Mouse (Mus musculus) midbrain, postnatal 0 days (tissue): ENCODE measurements around the gene Ldlrad3. TPM values are rescaled to one million over a fixed set of nuclear protein-coding genes. Genes with fewer than 3 reads are reported as not detected.
A peak's percentile ranks its signal among the peaks of the same experiment; 100 is the strongest.

ENCODE experiments used
- ATAC-seq: fragments of 200-750 bp; cut with Nextera tagmentation; 2 replicates; pipeline ENCODE4 v1.8.0; 2017; ENCODE audit warnings: moderate number of reproducible peaks, mild to moderate bottlenecking, moderate TSS enrichment, moderate library complexity; ENCODE audit not compliant: low FRiP score
- DNase-seq: peaks from one replicate; pipeline ENCODE4 v3.0.0-alpha.2; 2015; ENCODE audit warnings: low spot score
- H3K27ac ChIP-seq: fragments of 300-500 bp; sonication (generic); 2 replicates; pipeline ENCODE4 v1.5.1; 2014; ENCODE audit warnings: low read depth, mild to moderate bottlenecking, low read length, mixed read lengths
- H3K27me3 ChIP-seq: fragments of 300-500 bp; sonication (generic); 2 replicates; pipeline ENCODE4 v1.6.1; 2014; ENCODE audit warnings: low read length, control low read depth, mixed read lengths; ENCODE audit not compliant: insufficient read depth
- H3K36me3 ChIP-seq: fragments of 300-500 bp; sonication (generic); 2 replicates; pipeline ENCODE4 v1.6.1; 2014; ENCODE audit warnings: low read length, control low read depth, mixed read lengths; ENCODE audit not compliant: insufficient read depth
- H3K4me1 ChIP-seq: fragments of 300-500 bp; sonication (generic); 2 replicates; pipeline ENCODE4 v1.6.1; 2014; ENCODE audit warnings: mild to moderate bottlenecking, control low read depth, antibody characterized with exemption, low read length, mixed read lengths; ENCODE audit not compliant: insufficient read depth
- H3K4me2 ChIP-seq: fragments of 300-500 bp; sonication (generic); 2 replicates; pipeline ENCODE4 v1.6.1; 2014; ENCODE audit warnings: low read depth, mild to moderate bottlenecking, low read length, mixed read lengths; ENCODE audit not compliant: poor library complexity, severe bottlenecking
- H3K4me3 ChIP-seq: fragments of 300-500 bp; sonication (generic); 2 replicates; pipeline ENCODE4 v1.5.1; 2014; ENCODE audit warnings: low read depth, mild to moderate bottlenecking, low read length, moderate library complexity
- H3K9ac ChIP-seq: fragments of 300-500 bp; sonication (generic); replicated peaks from 2 replicates; pipeline ENCODE4 v1.6.1; 2014; ENCODE audit warnings: mild to moderate bottlenecking, low read length, moderate library complexity, mixed read lengths; ENCODE audit not compliant: poor library complexity, severe bottlenecking
- H3K9me3 ChIP-seq: fragments of 300-500 bp; sonication (generic); 2 replicates; pipeline ENCODE4 v1.6.1; 2016; ENCODE audit warnings: low read length, control low read depth
- CTCF ChIP-seq: IDR thresholded peaks from 2 replicates; pipeline ENCODE4 v1.5.1; 2016; ENCODE audit warnings: antibody characterized with exemption, mild to moderate bottlenecking
- WGBS: fragments of 180-500 bp; shearing (Covaris S2); extraction: QIAGEN DNeasy Blood & Tissue Kit; methylation state at CpG from one replicate; pipeline ENCODE4 v1.1.7; 2014; 5-methylcytosine and 5-hydroxymethylcytosine counted together
- polyA plus RNA-seq: library from polyadenylated mRNA; unstranded; fragments of >200 nt; fragmentation: Nextera tagmentation; extraction: Ambion mirVana; gene quantifications from 2 replicates; pipeline ENCODE4 v1.2.1, GENCODE M21; 2015
- total RNA-seq: library from RNA; depleted of rRNA; stranded (reverse); fragments of >200 nt; gene quantifications from 2 replicates; pipeline ENCODE4 v1.2.3, GENCODE M21; 2014

Ldlrad3 gene
- total and polyA plus RNA-seq, 2 experiments from 2014 or later = 18.4 to 25.0 TPM

- no peak overlapping the region for H3K9ac ChIP-seq
- 77% methylated on average over 6 of the region's 6 CpGs for WGBS
- no peak for ATAC-seq
- H3K9me3 ChIP-seq = no peaks in the 10 kb centered on the region
- H3K27ac ChIP-seq = no peak overlapping the region
- no peak for TF ChIP-seq CTCF
- no peaks in the 10 kb centered on the region for H3K27me3 ChIP-seq
- DNase-seq = no peak
- H3K4me3 ChIP-seq = no peak overlapping the region
- no peaks in the 10 kb centered on the region for H3K36me3 ChIP-seq
- peaks cover 8% of the 10 kb centered on the region; the same call in 1 of the 2 replicates for H3K4me1 ChIP-seq
- no peak overlapping the region for H3K4me2 ChIP-seq
These were observed 174.7 kb downstream of the Ldlrad3 start for GRCm38 (mm10) chr2:102011311-102011975.

- Histone ChIP-seq H3K27me3 (no peaks in the 10 kb centered on the region), H3K4me2 (no peak overlapping the region), H3K36me3 (no peaks in the 10 kb centered on the region), H3K9ac (no peak overlapping the region), H3K9me3 (no peaks in the 10 kb centered on the region), H3K27ac (no peak overlapping the region), H3K4me3 (no peak overlapping the region), H3K4me1 (peaks cover 18% of the 10 kb centered on the region)
- 64% methylated on average over 6 of the region's 6 CpGs for WGBS
- DNase-seq (no peak), ATAC-seq (no peak)
- no peak for TF ChIP-seq CTCF
These were observed 176.4 kb downstream of the Ldlrad3 start for GRCm38 (mm10) chr2:102009766-102010265.

GRCm38 (mm10) chr2:102006143-102006542 lies 180.0 kb downstream of the Ldlrad3 start:
- DNase-seq = peak; percentile 34
- peak; percentile 47; the same call in 1 of the 2 replicates for ATAC-seq
- Histone ChIP-seq H3K9me3 (no peaks in the 10 kb centered on the region), H3K4me2 (no peak overlapping the region), H3K27me3 (no peaks in the 10 kb centered on the region), H3K9ac (no peak overlapping the region; the same call in 1 of the 2 replicates), H3K27ac (peak overlapping the region; percentile 65), H3K4me3 (no peak overlapping the region), H3K4me1 (peaks cover 35% of the 10 kb centered on the region), H3K36me3 (no peaks in the 10 kb centered on the region)
- no peak for TF ChIP-seq CTCF
- 8% methylated on average over 4 of the region's 4 CpGs for WGBS

- Histone ChIP-seq H3K9me3 (no peaks in the 10 kb centered on the region), H3K4me2 (no peak overlapping the region), H3K27ac (peak overlapping the region; percentile 65), H3K4me3 (no peak overlapping the region), H3K27me3 (no peaks in the 10 kb centered on the region), H3K9ac (peak overlapping the region; percentile 29; the same call in 1 of the 2 replicates), H3K36me3 (no peaks in the 10 kb centered on the region), H3K4me1 (peaks cover 35% of the 10 kb centered on the region)
- TF ChIP-seq CTCF = no peak
- WGBS = 20% methylated on average over 8 of the region's 8 CpGs
- DNase-seq (no peak), ATAC-seq (peak; percentile 41; the same call in 1 of the 2 replicates)
These were observed 180.7 kb downstream of the Ldlrad3 start for GRCm38 (mm10) chr2:102005377-102006007.

- 30% methylated on average over 7 of the region's 7 CpGs for WGBS
- Histone ChIP-seq H3K4me3 (no peak overlapping the region), H3K27me3 (no peaks in the 10 kb centered on the region), H3K9ac (no peak overlapping the region), H3K27ac (peak overlapping the region; percentile 78; the same call in 1 of the 2 replicates), H3K4me1 (peaks cover 30% of the 10 kb centered on the region), H3K4me2 (no peak overlapping the region), H3K9me3 (no peaks in the 10 kb centered on the region), H3K36me3 (no peaks in the 10 kb centered on the region)
- DNase-seq = no peak
- ATAC-seq = no peak
- no peak for TF ChIP-seq CTCF
These were observed 182.4 kb downstream of the Ldlrad3 start for GRCm38 (mm10) chr2:102003776-102004264.
